ENCODE assay signal across 27 mouse cellular contexts in the genomic region with DNA sequence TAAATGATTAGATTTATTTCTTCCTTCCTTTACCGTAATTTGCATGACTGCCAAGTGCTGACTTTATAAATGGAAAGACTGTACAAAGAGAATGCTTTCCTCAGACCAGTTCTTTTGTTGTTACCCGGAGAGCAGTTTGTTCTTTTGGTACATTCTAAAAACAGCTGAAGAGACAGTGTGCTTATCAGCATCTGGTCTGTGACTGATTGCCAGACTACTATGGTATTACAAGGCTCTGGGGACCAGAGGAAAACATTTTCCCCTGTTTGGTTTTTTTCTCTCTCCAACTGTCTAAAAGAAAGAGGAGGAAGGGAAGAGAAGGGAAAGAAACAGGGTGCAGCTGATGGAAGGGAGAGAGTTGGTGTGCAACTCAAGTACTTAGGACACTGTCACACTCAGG. TPM values are rescaled to one million over a fixed set of nuclear protein-coding genes. Genes with fewer than 3 reads are reported as not detected.
DNase-seq lines count a peak whose midpoint lies in the region; ATAC-seq lines count a peak whose summit lies in the region.
"Had no signal": no experiment of that assay in that cellular context is flagged by ENCODE, and none has a peak within 500 bp of the region (broad histone marks: within the 10 kb centered on the region; RNA-seq: fewer than 3 reads in every experiment).

No protein-coding gene starts in this region.

- no peaks in the 10 kb centered on the region for H3K27me3 ChIP-seq in kidney, embryonic 15.5 days
- H3K27me3 ChIP-seq: embryonic facial prominence, embryonic 12.5 days; forebrain, embryonic 12.5 days; hindbrain, embryonic 13.5 days; midbrain, embryonic 13.5 days; neural tube, embryonic 12.5 days; stomach, embryonic 15.5 days had no signal

- H3K4me1 ChIP-seq in kidney, embryonic 15.5 days: peaks cover 8% of the 10 kb centered on the region
- H3K4me1 ChIP-seq: embryonic facial prominence, embryonic 12.5 days; midbrain, embryonic 13.5 days; stomach, embryonic 15.5 days had no signal

- no peak overlapping the region for H3K9ac ChIP-seq in kidney, embryonic 15.5 days
- H3K9ac ChIP-seq: embryonic facial prominence, embryonic 12.5 days; forebrain, embryonic 12.5 days; hindbrain, embryonic 13.5 days; liver, embryonic 12.5 days; midbrain, embryonic 13.5 days; neural tube, embryonic 12.5 days; stomach, embryonic 15.5 days had no signal

- DNase-seq in kidney, adult 8-10 months: no peak
- peak; percentile 34 for DNase-seq in layer of hippocampus, adult 9-11 months
- no peak for DNase-seq in layer of hippocampus, postnatal 36 days
- peak; percentile 11 for DNase-seq in MN1 (ENCODE audit: low spot score)
- no peak for DNase-seq in cerebellum, adult 11-12 months
- DNase-seq: adrenal gland, postnatal 14 days; B cell, adult 2 months; cerebellum, adult 2 months; cerebellum, postnatal 25 days; gastrocnemius, postnatal 36 days; heart, adult 2 months; kidney, adult 9 months; lung, adult 2 months; lung, postnatal 14 days; right cerebral cortex, adult 18-20 months; thymus, adult 2 months; thymus, postnatal 4 days had no signal

- peak overlapping the region; percentile 69 for H3K27ac ChIP-seq in kidney, embryonic 15.5 days
- H3K27ac ChIP-seq: embryonic facial prominence, embryonic 12.5 days; forebrain, embryonic 12.5 days; heart, adult 2 months; hindbrain, embryonic 13.5 days; liver, embryonic 12.5 days; midbrain, embryonic 13.5 days; neural tube, embryonic 12.5 days; stomach, embryonic 15.5 days had no signal

- H3K4me3 ChIP-seq in kidney, embryonic 15.5 days (replicated peaks): no peak overlapping the region
- H3K4me3 ChIP-seq: embryonic facial prominence, embryonic 12.5 days; forebrain, embryonic 12.5 days; heart, adult 2 months; hindbrain, embryonic 13.5 days; liver, embryonic 12.5 days; midbrain, embryonic 13.5 days; neural tube, embryonic 12.5 days; stomach, embryonic 15.5 days had no signal

- no peaks in the 10 kb centered on the region for H3K36me3 ChIP-seq in kidney, embryonic 15.5 days
- H3K36me3 ChIP-seq: embryonic facial prominence, embryonic 12.5 days; forebrain, embryonic 12.5 days; hindbrain, embryonic 13.5 days; liver, embryonic 12.5 days; midbrain, embryonic 13.5 days; neural tube, embryonic 12.5 days; stomach, embryonic 15.5 days had no signal

- ATAC-seq in kidney, embryonic 15.5 days (replicated peaks; ENCODE audit: low FRiP score): no peak; the same call in 1 of the 2 replicates
- ATAC-seq in megakaryocyte-erythroid progenitor cell, adult 5-6 weeks (replicated peaks; ENCODE audit: low FRiP score, low TSS enrichment, poor library complexity, severe bottlenecking): peak; percentile 74
- ATAC-seq in cerebellum, adult (ENCODE audit: insufficient number of reproducible peaks, low FRiP score, low TSS enrichment): no peak
- ATAC-seq: liver, embryonic 12.5 days; midbrain, embryonic 13.5 days had no signal

- H3K9me3 ChIP-seq in kidney, embryonic 15.5 days (replicated peaks): no peaks in the 10 kb centered on the region
- H3K9me3 ChIP-seq: embryonic facial prominence, embryonic 12.5 days; forebrain, embryonic 12.5 days; hindbrain, embryonic 13.5 days; liver, embryonic 12.5 days; midbrain, embryonic 13.5 days; neural tube, embryonic 12.5 days; stomach, embryonic 15.5 days had no signal

- WGBS in kidney, embryonic 15.5 days: 39% methylated on average over 2 of the region's 2 CpGs

- no peak overlapping the region for H3K4me2 ChIP-seq in kidney, embryonic 15.5 days
- H3K4me2 ChIP-seq: embryonic facial prominence, embryonic 12.5 days; forebrain, embryonic 12.5 days; hindbrain, embryonic 13.5 days; liver, embryonic 12.5 days; midbrain, embryonic 13.5 days; neural tube, embryonic 12.5 days; stomach, embryonic 15.5 days had no signal

RNA-seq across cellular contexts. Expression of a gene that starts 36.0 kb away (rescaled TPM):
- 2.2 and 2.9 TPM in 2 replicates for polyA plus RNA-seq in kidney, embryonic 15.5 days (2015; fragmentation: Nextera tagmentation; extraction: Ambion mirVana)
- 10 to 100 TPM; 40.3 to 49.3 TPM for total RNA-seq in layer of hippocampus, postnatal 36 days (2021)
- total RNA-seq in megakaryocyte-erythroid progenitor cell, adult 5-6 weeks (2014; fragmentation: Nextera tagmentation): 1.8 and 7.6 TPM in 2 replicates
- total RNA-seq in megakaryocyte-erythroid progenitor cell, adult 5-6 weeks (2017): 1.6 and 1.8 TPM in 2 replicates

Comparison
In these comparisons a context has a peak if more than half of its experiments do, and no peak if none do; other contexts are left out.
1. DNase-seq: peak in layer of hippocampus, adult 9-11 months (single experiment) and MN1 (single experiment); none in kidney, adult 8-10 months (0 of 2), layer of hippocampus, postnatal 36 days (0 of 2) and cerebellum, adult 11-12 months (single experiment).
2. RNA of a gene that starts 36.0 kb away (total RNA-seq): 40.3 to 49.3 TPM in layer of hippocampus, postnatal 36 days; 1.6 to 7.6 TPM in megakaryocyte-erythroid progenitor cell, adult 5-6 weeks; every median in the first group is over 4 times any median in the second.